Mouse (Mus musculus): ENCODE data around the gene Wdr46.
"Not testable (repeated sequence)": the region's sequence is repeated elsewhere in the genome, so short reads cannot be mapped to it uniquely, and the experiment has no call there.

Gene Wdr46

DNA sequence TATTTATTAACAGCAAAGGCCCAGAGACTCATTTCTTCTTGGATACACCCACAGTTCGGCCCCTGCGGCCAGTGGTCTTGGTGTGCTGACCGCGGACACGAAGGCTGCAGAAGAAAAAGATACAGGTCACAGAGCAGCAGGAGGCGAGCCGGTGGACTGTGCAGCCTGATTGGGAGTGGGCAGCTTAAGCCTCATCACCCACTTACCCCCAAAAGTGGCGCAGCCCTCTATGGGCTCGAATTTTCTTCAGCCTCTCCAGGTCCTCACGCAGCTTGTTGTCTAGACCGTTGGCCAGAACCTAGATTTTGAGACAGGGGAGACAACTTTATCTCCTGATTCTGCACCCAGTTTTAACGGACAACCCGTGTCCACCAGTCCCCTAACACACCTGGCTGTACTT is 11.6 kb downstream of the Wdr46 start:
- not testable (repeated sequence) for DNase-seq (ENCODE audit: low spot score in 2 of 2)

DNA sequence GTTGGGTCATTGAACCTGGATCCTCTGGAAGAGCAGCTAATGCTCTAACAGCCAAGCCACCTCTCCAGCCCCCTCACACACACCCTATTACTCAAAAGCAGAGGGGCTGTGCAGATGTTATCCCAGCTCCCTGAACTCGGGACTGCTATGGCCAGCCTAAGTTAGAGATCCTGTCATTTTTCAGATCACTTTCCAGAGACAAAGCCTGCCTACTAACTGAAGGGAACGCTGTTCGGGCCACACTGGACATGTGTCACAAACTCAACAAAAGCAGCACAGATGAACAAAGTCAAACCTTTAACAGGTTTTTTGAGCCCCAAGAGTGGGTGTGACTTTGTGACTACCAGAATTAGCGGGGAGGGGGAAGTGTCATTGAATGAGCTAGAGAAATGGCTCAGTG is 12.4 kb downstream of the Wdr46 start:
- DNase-seq (ENCODE audit: low spot score in 2 of 2): no peak

DNA sequence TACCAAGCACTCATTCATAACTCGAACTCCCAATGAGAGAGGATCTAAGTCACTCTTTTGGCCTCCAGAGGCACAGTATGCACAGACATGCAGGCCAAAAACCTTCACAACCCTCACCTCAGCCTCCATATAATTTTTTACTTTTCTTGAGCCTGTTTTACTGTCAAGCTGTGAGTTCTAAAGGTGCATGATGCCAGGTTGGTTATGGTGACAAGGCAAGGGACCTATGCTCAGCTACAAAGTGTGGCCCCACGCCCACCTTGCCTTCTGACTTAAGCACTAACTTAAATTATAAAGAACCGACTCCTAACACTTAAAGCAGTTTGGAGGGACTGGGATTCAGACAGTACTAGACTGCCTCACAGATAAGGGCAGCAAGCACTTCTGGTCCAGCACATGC is 12.8 kb downstream of the Wdr46 start:
- DNase-seq (ENCODE audit: low spot score in 2 of 2): no peak

DNA sequence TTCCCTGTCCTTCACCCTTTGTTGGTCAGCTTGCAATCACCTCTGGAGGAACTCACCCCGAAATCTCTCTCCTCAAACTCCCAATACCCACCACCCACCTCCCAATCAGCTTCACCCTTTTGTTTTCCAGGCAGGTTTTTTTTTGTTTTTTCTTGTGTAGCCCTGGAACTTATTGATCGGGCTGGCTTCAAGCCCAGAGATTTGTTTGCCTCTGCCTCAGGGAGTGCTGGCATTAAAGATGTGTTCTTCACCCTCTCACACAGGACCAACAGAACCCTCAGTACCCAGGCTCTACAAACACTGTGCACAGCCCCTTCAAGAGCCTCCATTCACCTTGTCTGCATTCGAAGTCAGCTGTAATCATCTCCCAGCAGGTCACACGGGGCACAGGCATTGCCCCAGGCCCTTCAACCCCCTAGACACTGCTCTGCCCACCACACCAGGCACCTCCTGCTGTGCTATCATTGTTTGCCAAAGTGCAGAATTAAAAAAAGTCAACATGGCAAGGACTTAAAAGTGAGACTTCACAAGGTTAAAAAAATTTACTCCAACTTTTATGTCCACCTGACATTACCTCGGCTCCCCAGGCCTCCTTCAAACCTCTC is 13.6 kb downstream of the Wdr46 start:
- DNase-seq (ENCODE audit: low spot score in 2 of 2): no peak

DNA sequence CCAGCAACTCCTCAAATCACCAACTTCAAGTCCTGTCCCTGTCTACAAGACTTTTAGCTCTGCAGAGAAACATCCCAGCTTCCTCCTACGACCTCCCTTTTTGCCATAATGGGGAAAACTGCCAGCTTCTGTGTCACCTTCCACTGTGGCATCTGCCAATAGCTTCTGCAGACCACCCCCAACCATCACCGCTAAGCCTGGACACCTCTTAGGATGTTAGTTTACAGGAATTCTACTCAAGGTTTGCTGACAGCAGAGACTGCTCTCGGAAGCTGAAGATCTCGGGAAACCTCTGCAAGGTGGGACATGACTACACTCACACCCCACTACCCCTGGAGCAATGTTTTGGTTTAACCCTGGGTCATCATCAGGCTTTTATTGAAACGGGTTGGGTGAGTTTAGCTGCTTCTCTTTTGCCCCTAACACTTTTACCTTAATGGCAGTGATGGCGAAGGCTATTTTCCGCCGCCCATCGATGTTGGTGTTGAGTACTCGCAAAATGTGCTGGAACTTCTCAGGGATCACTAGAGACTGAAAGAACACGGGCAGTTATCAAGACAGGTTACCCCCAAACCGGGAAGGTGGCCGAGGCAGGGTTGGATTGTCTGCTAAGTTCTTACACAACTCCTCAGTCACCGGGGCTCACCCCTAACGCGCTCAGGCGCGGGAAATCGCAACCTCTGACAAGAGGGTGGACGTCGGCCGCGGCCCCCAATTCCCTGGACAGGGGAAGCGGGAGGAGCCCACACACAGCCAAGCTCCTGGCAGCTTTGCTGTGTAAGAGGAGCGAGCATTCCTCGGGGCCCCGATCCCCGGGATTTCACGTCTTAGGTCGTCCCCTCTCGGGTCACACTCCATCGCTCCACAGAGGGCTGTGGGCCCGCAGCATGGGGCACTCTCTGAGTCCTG is 14.4 kb downstream of the Wdr46 start:
- DNase-seq (ENCODE audit: low spot score in 2 of 2): no peak

DNA sequence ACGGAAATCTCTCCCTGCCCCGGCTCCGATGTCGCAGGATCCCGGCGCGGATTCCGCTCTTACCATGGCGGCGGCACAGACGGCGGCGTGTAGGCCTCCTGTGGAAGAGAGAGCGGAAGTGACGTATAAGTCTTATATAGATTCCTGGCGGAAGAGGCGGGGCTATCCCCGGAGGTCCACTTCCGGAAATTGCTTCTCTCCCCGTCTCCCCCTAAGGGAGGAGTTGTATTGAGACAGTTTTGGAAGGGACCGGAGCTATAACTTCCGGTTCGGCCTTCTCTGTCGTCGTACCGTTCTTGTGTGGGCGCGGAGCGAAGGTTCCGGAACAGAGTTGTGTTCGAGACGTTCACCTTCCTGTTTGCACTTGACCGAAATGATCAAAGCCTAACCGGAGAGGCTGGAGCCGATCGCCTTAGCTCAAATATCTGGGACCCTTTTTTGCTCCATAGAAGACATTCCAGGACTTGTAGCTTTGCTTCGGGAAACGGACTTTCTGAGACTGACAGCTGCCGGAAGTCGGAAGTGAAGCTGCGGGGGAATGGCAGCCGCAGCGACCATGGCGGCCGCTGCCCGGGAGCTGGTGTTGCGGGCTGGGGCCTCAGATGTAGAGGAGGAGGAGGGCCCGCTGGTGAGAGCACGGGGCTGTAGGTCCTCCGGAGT is 15.2 kb downstream of the Wdr46 start, which contains the start of the genes Vps52 and Rps18:
Gene Vps52 (plus strand): TSS at position 258 of the 660 bp plus-strand sequence.
Gene Rps18 (minus strand): TSS at position 447 of the 660 bp plus-strand sequence.
- DNase-seq (ENCODE audit: low spot score in 2 of 2): peak; percentile 93

DNA sequence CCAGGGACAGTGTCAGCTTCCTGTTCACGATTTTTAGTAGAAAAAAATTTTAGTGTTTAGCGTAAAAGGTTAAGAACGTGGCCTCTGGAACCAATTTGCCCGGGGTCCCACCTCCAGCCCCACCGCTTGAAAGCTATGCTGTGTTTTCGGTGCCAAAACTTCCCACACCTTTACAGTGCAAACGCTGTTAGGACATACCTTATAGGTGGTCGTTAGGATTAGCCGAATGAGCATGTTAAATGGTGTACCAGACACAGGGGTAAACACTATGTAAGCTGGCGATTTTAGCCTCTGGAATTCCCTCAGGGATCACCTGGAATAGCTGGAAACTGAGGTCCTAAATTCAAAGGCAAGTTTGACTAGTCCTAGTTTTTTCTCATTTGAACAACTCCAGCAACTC is 15.9 kb downstream of the Wdr46 start:
- no peak for DNase-seq (ENCODE audit: low spot score in 2 of 2)

DNA sequence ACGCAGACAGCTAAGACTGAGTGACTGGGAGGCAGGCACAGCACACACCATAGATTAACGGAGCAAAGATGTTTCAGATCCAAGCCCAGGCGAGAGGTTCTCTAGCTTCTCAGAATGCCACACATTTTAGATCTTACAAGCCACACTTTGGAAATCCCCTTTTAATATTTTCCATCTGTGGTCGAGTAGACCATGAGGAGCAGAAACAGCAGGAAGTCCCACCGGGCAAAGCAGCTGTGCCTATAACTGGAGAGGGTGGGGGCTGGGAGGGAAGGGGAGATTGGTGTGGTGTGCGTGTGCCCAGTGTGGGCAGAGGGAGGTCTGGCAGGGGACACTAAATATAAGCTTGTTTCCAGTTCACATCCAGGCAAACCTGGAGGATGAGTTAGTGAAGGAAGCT is 17.0 kb downstream of the Wdr46 start:
- DNase-seq (ENCODE audit: low spot score in 2 of 2): no peak

DNA sequence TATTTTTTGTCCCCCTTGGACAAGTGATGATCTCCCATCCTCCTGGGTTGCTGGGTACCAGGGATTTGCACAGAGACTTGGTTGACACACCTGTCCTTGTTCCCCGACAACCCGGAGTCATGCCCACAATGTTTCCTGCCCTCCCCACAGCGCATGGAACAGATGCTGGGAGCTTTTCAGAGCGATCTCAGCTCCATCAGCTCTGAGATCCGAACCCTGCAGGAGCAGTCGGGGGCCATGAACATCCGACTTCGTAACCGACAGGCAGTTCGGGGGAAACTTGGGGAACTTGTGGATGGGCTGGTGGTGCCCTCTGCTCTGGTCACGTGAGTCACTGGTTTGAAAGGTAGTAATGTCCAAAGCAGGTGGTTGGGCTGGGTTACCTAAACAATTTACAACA is 18.0 kb downstream of the Wdr46 start:
- DNase-seq (ENCODE audit: low spot score in 2 of 2): peak in 1 of 2 experiments; percentile 59

DNA sequence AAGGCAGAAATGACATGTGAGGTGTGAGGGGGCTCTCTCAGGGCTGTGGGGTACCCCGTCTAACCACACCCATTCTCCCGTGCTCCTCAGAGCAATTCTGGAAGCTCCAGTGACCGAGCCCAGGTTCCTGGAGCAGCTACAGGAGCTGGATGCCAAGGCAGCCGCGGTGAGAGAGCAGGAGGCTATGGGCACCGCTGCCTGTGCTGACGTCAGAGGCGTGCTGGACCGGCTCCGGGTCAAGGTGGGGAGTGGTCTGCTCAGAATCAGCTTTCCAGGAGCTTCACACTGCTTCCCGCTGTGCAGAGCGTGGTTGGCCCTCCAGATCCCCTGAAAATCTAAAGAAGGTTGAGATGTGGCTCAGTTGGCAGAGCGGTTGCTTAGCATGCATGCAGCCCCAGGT is 18.7 kb downstream of the Wdr46 start:
- peak in 1 of 2 experiments; percentile 67 for DNase-seq (ENCODE audit: low spot score in 2 of 2)

DNA sequence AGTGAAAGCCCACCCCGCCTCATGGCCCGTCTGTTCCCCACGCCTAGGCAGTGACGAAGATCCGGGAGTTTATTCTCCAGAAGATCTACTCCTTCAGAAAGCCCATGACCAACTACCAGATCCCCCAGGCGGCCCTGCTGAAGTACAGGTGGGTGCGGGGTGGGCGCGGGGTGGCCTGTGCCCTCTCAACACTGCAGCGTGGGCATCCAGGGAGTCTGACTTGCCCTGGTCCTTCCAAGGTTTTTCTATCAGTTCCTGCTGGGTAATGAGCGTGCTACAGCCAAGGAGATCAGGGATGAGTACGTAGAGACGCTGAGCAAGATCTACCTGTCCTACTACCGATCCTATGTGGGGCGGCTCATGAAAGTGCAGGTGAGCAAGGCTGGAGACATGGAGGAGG is 19.5 kb downstream of the Wdr46 start:
- DNase-seq (ENCODE audit: low spot score in 2 of 2): peak in 1 of 2 experiments; percentile 59

DNA sequence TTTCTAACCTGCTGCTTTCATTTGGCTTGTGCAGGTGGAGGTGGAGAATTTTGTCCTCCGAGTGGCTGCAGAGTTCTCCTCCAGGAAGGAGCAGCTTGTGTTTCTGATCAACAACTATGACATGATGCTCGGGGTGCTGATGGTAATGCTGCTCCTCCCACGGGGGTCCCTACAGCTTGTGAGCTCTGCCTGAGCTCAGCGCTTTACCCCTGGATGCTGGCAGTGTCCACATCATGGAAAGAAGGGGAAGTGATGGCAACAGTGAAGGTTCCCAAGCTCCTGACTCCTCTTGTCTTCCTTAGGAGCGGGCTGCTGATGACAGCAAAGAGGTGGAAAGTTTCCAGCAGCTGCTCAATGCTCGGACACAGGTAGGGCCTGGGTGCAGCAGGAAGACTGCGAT is 22.4 kb downstream of the Wdr46 start:
- DNase-seq (ENCODE audit: low spot score in 2 of 2): no peak

DNA sequence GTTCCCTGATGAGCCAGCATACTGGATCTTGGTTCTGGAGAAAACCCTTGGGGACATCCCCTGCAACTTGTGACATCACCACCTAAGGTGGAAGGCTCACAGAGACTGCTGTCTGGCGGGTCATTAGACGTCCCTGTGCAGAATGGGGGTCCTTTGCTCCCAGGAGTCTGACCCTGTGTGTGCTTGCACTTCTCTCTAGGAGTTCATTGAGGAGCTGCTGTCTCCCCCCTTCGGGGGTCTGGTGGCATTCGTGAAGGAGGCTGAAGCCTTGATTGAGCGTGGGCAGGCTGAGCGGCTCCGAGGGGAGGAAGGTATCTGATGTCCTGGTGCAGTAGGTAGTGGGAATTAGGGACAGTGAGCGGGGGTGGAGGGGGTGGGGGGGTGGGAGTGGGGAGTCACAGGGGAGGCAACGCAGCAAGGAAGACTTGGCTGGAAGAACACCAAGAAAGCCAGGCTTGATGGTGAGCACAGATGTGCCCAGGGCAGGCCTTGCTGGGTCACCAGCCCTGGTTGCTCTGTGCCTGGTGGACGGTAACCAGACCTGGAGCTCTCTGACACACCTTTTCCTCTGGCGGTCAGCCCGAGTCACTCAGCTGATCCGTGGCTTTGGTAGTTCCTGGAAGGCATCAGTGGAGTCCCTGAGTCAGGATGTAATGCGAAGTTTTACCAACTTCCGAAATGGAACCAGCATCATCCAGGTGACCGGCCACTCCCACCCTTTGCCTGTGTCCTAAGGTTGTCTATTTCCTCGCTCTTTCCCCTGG is 24.8 kb downstream of the Wdr46 start:
- peak in 1 of 2 experiments; percentile 60 for DNase-seq (ENCODE audit: low spot score in 2 of 2)

DNA sequence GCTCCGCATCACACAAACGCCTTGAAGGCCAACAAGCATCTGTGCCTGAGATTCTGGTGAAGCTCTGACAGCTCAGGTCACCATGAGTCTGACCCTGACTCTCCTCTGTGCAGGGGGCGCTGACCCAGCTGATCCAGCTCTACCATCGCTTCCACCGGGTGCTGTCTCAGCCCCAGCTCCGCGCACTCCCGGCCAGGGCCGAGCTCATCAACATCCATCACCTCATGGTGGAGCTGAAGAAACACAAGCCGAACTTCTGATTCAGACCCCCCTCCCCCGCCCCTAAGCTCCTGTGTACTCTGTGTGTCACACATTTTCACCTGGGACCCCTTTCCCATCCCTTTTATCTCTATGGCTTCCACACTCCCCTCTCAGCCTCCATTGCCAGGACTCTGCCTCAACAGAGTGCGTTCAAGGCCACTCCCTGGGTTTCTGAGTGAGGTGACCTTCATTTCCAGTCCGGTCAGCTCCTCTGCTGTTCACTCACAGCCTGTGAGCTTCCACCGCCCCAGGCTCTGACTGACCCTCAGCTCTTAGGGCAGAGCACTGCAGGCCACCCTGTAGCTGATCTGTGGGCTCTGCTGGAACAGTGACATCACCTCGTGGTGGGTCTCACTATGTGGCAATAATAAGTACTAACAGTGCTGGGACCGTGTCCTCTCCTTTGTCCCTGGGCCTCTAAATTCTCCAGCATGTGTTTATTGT is 25.5 kb downstream of the Wdr46 start:
- peak in 1 of 2 experiments; percentile 63 for DNase-seq (ENCODE audit: low spot score in 2 of 2)

DNA sequence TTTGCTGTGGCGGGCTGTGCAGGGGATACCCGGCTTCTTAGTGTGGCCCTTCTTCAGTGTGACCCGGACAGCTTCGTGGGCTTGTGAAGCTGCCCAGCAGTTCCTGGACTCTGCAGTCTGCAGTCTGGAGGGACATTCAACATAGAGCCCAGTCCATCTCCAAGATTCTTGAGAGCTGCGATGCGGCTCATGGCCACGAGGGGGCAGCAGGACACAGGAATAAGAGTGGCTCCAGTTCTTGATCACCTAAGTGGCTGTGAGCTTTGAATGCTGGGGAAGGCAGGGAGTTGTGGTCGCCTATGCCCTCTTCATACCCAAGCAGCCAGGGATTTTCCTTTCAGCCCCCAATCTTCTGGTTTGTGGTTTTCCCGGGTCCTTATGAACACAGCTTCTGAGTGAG is 28.0 kb downstream of the Wdr46 start:
- peak; percentile 45 to 77 for DNase-seq (ENCODE audit: low spot score in 2 of 2)

DNA sequence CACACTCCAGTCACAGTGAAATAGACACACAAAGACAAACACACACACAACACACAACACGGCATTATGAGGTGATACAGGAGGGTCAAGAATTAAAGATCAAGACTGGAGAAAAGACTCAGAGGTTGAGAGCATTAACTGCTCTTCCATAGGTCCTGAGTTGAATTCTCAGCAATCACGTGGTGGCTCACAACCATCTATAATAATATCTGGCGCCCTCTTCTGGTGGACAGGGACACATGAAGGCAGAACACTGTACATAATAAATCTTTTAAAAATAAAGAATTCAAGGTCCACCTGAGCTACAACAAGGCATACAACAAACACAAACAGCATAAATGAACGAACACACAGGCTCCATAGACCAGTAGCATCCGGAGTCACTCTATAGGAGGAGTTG is 28.5 kb downstream of the Wdr46 start:
- no peak for DNase-seq (ENCODE audit: low spot score in 2 of 2)

DNA sequence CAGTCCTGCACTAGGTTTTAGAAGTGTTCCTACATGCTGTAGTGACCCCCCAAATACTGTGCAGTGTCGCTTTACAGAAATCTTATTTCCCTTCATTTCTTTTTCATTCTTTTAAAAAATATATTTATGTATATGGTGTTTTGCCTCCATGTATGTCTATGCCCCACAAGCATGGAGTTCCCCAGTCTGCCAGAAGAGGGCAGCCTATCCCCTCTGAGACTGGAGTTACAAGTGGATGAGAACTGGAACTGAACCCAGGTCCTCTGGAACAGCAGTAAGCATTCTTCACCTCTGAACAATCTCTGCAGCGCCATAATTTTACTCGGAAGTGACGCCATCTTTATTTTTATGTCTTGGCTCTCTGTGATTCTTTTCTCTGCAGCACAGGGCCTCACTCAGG is 28.9 kb downstream of the Wdr46 start:
- DNase-seq (ENCODE audit: low spot score in 2 of 2): no peak

DNA sequence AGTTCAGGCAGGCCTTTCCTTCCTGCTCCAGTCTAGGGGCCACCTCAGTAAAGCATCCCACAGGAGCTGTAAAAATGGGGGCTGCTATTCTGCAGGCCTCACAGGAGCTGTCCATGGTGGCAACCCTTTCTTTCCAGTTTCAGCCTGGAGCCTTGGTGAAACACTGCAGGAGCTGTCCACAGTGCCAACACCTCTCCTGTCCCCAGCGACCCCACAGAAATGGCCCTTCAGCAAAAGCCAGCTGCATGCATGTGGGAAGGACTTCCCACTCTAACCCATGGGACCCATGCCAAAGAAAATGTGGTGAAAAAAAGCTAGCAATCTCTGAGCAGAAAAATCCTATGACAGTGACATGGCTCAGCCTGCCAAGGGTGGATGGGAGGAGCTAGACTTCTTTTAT is 32.2 kb downstream of the Wdr46 start:
- no peak for DNase-seq (ENCODE audit: low spot score in 2 of 2)

DNA sequence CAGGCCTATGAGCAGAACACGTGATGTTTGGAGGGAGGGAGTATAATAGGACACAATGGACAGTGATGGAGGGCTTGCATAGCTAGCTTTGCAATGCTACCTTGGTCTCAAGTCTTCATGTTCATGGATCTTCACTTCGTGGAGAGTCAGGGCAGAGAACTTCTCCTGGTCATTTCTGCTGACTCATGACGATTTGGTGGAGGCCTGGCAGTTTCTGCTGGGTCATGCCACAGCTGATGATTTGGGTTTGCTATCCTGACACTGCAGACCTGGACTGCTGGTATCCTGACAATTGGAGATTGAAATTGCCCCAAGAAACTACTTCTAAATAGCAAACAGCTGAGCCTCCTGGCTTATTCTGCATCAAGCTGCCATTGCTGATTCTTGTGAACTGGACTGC is 33.1 kb downstream of the Wdr46 start:
- DNase-seq (ENCODE audit: low spot score in 2 of 2): no peak

DNA sequence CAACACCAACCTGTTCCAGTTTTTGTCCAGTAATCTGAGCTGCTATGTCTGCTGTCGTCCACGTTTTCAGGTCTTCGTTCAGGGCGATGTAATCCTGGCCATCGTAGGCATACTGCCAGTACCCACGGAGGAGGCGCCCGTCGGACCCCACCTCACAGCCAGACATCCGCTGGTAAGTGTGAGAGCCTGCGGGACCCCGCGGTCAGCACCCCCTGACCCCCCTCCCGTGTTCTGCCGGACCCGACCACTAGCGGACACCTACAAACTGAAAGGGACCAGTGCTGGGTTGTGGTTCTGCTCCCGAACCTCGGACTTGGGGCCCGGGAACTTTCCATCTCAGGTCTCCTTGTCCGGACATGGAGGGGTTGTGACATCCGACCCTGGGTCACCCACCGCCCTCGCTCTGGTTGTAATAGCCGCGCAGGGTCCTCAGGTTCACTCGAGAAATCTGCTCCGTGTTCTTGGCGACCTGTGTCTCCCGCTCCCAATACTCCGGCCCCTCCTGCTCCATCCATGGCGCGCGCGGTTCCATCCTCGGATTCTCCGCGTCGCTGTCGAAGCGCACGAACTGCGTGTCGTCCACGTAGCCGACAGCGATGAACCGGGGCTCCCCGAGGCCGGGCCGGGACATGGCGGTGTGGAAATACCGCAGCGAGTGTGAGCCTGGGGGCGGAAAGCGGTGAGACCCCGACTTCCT is 37.5 kb downstream of the Wdr46 start:
- no peak for DNase-seq (ENCODE audit: low spot score in 2 of 2)

DNA sequence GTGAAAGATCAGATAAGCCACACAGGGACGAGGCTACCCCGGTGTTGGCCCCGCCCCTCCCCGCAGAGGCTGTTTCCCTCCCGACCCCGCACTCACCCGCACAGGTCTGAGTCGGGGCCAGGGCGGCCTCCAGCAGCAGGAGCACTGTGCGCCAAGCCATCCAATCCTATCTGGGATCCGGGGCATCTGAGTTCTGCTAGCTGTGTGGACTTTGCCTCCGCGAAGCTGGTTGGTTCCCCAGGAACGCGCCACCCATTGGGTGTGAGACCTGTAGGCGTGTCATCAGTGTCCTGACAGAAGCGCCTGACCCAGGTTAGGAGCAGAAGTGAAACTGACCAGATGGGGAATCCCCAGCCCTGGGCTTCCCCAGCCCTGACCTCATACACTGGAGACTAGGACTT is 38.2 kb downstream of the Wdr46 start:
- DNase-seq (ENCODE audit: low spot score in 2 of 2): peak in 1 of 2 experiments; percentile 59

Data from urinary bladder, postnatal 4 days (tissue).